Mouse (Mus musculus): ENCODE data around the gene Foxd1.
A peak's percentile ranks its signal among the peaks of the same experiment; 100 is the strongest.

Gene Foxd1

DNA sequence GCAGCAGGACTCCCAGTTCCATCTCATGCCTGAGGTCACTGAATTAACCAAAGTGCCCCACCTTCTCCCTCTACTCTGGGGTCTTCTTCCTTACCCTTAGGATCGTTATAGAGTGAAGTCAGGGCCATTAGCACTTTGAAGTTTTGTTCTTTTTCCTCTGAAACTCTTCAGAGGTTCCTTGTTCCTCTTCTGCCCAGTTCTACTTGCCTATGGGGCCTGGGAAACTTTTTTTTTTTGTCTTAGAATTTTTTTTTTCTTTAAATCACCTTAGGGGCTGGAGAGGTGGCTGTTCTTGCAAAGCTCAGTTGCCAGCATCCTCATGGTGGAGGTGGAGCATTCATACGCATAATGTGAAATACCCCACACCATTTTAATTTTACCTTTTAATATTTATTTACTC is 31.8 kb downstream of the Foxd1 start:
- DNase-seq (ENCODE audit: low read depth, low spot score) = no peak

DNA sequence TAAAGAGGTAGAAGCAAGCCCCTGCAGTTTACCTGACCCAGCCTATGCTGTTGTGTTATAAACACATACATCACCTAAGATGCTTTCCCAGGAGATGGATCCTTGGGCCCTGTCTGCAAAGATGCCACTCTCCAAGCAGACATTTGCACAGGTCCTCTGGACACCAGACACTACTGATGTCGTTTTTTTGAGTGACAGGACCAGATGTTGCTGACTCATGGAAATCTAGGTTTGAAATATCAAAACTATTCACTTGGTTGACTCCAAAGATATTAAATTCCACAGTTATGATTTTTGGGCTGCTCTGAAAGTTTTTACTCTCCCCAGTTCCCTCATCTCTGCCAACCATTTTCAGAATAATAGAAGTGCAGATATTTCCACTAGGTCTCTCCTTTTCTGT is 35.0 kb downstream of the Foxd1 start:
- DNase-seq (ENCODE audit: low read depth, low spot score) = no peak

- no peak for DNase-seq (ENCODE audit: low read depth, low spot score)
These were observed 36.3 kb downstream of the Foxd1 start for GRCm38 (mm10) chr13:98390363-98390762.

GRCm38 (mm10) chr13:98390771-98391634 is 37.0 kb downstream of the Foxd1 start:
- peak; percentile 75 for DNase-seq (ENCODE audit: low read depth, low spot score)

GRCm38 (mm10) chr13:98391635-98391990 is 37.6 kb downstream of the Foxd1 start:
- DNase-seq (ENCODE audit: low read depth, low spot score) = peak; percentile 29

- no peak for DNase-seq (ENCODE audit: low read depth, low spot score)
These were observed 38.0 kb downstream of the Foxd1 start for GRCm38 (mm10) chr13:98392031-98392430.

DNA sequence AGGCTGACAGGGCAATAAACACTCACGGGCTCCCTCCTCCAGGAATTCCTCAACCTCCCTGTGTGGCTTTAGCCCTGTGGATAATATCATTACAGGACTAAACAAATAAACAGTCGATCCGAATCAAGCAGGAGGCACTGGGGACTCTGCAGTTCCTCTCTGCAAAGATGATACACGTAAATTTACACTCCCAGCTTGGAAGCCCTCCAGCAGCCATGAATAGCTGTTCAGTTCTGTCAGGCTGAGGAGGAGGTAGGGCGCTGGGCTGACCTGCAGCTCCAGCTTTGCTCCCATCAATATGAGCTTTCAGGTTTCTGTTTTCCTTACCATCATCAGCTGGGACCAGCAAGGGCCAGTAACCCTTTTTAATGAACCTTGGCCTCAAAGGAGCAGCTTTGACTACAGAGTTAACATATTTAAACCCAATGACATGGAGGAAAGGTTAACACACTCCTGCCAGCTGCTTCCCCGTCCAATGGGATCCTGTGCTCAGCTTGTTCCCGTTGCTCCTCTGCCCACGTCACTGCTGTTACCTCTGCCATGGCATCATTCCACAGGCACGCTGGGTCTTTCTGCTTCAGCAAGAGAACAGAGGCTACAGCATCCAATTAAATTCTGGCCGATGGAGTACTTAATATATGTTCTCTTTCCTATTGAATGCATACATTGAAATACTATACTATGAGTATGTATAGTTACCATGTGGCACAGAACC is 39.5 kb downstream of the Foxd1 start:
- DNase-seq (ENCODE audit: low read depth, low spot score) = no peak
